Mouse (Mus musculus): ENCODE measurements at regions not wholly inside any gene's neighbourhood (a gene's known extent, or its start where the extent isn't known, plus 50 kb on each side); places are given as distances from the start of the nearest gene placed in this dataset.

DNA sequence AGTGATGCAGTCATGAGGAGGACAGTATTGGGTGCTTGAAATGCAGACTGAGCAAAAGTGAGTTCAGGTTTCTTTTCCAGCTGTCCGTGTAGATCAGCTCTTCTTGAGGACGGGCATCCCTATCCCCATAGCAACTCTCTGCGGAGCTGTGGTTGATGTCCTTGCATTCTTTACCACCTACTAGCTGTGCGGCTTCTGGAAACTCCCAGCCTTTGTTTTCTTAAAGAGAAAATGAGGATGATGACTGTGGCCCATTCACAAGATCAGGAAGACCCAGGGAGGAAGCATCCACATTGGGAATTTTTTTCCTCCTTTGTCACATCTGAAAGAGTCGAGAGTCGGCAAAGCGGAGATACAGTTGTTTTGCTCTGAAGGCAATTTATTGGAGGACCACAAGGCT is 410.2 kb upstream of the Sall1 start:
- no peak for TF ChIP-seq GATA4 (IDR thresholded peaks at IDR 0.05; ENCODE audit: insufficient replicate concordance, low read length)

DNA sequence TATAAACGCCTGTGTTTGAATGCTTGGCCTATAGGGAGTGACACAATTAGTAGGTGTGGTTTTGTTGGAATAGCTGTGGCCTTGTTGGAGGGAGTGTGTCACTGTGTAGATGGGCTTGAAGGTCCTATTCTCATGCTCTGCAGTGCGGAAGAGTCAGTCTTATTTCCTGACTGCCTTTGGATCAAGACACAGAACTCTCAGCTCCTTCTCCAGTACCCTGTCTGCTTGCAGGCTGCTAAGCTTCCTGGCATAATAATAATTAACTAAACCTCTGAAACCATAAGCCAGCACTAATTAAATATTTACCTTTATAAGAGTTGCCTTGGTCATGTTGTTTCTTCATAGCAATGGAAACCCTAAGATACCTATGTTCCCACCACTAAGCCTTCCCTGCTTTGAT is 409.8 kb upstream of the Sall1 start:
- no peak for TF ChIP-seq GATA4 (IDR thresholded peaks at IDR 0.05; ENCODE audit: insufficient replicate concordance, low read length)

DNA sequence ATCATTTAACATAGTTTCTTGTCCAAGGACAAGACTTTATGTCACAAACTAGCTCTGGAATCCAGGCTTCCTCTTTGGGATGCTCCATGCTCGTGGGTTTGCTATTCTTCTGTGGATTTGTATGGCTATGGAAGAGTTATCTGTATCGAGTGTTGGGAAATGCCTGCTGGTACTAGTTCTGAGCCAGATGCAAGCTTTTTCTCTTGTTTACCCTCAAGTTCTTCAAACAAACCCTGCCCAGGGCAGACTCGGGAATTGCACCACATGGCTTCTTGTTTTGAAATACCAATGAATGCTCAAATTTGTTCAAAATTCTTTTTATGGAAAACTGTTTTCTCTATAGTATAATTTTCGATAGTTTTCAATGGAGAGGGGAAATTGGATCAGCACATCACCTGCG is 400.5 kb upstream of the Sall1 start:
- no peak for TF ChIP-seq GATA4 (IDR thresholded peaks at IDR 0.05; ENCODE audit: insufficient replicate concordance, low read length)

DNA sequence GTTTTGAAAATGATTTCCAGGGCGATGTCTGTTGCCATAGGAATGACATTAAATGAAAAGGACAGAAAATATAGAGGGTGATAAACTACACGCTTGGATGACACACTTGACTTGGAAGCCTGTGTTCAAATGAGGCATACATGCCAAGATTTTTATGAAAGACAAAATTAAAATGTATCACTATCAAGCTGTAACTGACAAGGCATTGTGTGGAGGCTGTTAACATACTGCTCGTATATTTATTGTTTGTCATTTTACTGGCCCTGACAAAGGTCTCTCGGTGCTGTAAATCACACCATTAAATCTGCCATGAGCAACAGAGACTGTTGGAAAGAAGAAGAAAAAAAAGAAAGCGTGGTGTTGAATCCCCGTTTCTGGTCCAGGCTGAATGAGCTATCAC is 395.3 kb upstream of the Sall1 start:
- no peak for TF ChIP-seq GATA4 (IDR thresholded peaks at IDR 0.05; ENCODE audit: insufficient replicate concordance, low read length)

DNA sequence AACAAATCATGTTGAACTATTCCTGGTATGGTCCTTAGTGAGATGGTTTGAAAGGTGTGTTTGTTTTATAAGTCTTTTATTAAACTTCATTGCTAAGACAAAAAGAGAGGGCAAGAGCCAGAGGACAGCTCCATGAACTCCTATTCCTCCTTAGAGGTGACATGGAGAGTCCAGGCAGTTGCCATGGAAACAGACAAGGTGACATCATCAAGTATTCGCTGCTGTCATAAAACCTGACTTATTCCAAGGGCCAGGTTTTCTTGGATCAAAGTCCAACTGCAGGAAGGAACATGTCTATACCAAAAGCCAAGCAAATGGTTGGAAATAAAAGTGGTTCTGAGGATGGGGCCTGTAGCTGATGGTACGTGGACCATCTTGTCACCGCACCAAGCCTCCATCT is 383.0 kb upstream of the Sall1 start:
- TF ChIP-seq GATA4 (IDR thresholded peaks at IDR 0.05; ENCODE audit: insufficient replicate concordance, low read length), result no peak

DNA sequence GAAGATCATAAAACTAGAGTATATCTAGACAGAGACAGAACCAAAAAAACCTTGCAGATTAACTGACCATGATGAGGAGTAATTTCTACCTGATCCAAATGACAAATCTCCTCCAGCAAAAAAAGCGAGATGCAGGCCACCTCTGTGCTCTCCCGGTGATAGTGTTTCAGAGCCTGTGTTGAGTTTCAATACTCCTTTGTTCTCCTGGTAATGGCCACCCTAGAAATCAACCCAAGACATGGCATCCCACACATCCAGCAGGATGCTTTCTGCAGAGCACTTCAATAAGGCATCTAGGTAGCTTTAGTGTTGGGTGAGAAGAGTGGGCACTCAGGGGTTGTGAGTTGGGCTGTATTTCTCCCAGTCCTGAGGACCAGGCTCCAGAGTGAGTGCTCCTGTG is 371.3 kb upstream of the Sall1 start:
- TF ChIP-seq GATA4 (IDR thresholded peaks at IDR 0.05; ENCODE audit: insufficient replicate concordance, low read length), result no peak

DNA sequence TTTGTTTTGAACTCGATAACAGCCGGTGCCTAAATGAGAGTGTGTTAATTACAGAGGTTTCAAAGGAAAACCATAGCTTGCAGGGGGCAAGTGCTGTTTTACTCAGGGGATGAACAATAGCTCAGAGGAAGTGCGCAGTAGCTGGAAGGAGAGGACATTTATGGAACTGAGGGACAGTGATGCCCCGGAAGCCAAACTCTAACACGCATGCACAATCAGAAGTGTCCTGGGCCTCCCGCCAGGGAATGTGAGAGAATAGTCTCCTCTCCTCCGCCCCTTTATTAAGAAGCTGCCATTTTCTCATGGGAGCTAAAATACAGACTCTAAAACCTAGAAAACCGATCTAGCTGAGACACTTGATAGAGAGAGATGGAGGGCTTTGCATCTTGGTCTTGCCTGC is 368.5 kb upstream of the Sall1 start:
- no peak for TF ChIP-seq GATA4 (IDR thresholded peaks at IDR 0.05; ENCODE audit: insufficient replicate concordance, low read length)

DNA sequence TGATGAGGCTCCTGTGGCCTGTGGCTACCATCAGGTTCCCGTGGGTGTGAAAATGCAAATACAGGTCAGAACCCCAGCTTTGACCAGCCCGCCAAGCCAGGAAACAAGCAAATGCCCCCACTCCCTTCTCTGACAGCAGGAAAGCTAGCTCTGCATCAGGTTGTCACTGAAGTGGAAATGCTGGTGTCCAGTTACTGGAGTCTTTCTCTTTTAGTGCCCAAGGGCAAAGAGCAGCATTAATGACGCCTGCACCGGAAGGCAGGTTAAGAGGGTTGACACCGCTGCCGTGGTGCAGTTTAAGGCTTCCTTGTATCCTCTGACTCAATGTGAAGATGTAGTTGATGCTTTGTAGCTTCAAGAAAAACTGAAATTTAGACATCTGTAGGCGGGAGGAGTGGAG is 368.1 kb upstream of the Sall1 start:
- no peak for TF ChIP-seq GATA4 (IDR thresholded peaks at IDR 0.05; ENCODE audit: insufficient replicate concordance, low read length)

DNA sequence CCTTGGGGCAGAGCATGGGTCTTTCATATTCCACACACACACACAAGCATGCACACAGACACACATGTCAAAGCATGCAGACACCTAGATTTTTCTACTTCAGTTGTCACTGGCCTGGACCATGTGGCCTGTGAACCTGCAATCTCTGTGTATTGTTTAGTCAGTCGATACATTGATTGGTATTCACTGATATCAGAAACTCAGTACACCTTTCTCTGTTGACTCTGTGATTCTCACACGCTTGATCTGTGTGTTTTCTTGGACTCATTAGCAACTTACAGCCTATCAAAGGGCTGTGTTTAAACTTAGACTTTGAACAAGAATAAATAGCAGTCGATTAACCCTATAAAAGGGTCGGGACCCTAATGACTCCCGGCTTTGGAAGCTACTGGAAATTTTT is 362.7 kb upstream of the Sall1 start:
- TF ChIP-seq GATA4 (IDR thresholded peaks at IDR 0.05; ENCODE audit: insufficient replicate concordance, low read length), result peak; percentile 77; the same call in 1 of the 2 replicates

DNA sequence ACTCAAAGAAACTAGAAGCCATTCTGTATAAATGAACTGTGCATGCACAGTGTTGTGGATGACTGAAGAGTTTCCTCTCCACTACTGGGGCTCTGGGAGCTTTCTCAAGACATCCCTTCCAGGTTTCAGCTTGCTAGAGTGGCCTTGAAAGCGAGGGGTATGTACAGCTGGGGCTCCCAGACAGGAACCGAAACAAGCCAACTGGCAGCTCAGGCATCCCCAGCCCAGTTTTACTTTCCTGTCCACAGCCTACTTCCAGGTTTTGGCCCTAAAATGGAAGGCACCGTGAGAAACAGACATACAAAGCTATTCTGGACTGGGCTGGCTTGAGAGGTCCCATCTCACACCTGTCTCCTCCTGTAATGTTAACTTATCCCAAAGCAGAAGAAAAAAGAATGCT is 360.3 kb upstream of the Sall1 start:
- no peak for TF ChIP-seq GATA4 (IDR thresholded peaks at IDR 0.05; ENCODE audit: insufficient replicate concordance, low read length)

DNA sequence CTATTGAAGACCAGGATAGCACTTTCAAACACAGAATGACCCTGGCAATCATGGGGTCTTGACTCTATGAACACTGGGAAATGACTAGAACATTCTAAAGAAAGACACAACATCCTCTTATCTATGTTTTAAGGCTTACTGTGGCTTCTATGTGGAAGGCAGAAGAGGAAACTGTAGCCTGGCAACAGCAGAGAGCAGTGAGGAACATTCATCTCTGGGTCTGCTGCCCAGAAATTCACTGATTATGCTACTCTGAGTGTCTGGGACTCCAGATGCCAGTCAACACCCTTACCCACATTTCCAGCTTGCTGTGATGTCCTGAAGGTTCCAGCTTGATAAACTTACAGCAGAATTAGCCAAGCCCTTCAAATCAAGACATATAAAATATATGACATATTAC is 352.7 kb upstream of the Sall1 start:
- TF ChIP-seq GATA4 (IDR thresholded peaks at IDR 0.05; ENCODE audit: insufficient replicate concordance, low read length), result no peak

DNA sequence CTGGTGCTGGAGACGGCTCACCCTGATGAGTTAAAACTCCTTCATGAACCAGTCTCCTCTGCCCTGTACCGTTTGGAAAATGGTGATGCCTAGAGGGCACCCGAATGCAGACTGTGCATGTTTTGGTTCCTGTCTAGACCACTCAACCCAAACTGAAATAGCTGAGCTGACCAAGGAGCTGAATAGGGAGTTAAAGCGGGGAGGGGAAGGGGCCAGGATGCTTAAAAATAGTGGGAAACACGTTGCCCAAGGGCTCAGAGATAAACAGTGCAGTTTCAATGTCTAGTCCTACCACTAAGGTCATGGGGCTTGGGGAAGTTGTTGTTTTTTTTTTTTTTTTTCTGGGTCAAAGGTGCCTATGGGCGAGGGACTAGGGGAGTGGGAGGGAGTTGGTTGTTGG is 348.8 kb upstream of the Sall1 start:
- TF ChIP-seq GATA4 (IDR thresholded peaks at IDR 0.05; ENCODE audit: insufficient replicate concordance, low read length), result no peak

DNA sequence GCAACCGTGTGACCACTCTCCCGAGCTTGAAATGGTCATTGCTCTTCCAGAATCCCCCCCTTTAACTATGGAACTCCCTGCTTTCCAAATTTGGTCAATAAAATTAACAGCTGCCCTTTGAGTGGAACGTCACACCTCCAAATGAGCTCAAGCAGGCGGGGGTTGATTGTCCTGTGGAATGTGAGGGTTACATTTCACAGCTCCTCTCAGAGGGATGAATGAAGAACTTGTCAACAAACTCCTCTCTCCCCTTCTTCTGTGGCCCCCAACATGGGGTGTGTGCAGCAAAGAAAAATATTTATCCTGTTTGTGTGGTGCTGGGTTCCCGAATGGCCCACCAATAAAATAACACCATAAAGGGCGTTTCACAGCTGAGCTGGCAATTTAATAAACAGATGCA is 344.8 kb upstream of the Sall1 start:
- TF ChIP-seq GATA4 (IDR thresholded peaks at IDR 0.05; ENCODE audit: insufficient replicate concordance, low read length), result no peak

DNA sequence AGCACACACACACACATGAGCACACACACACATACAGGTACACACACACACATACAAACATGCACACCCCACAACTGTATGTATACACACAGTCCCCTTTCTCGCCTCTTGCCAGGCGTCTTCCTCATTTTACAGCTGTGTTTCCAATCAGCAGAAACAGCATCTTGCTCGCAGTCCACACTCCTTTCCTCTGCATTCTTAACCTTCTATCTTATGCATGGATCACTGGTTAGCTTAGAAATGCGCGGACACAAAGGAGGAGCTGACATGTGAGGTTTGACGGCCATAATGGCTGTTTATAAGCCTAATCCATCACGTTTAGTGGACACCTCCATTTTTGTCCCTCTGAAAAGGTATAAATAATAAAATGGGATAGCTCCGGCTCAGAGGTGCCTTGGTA is 343.3 kb upstream of the Sall1 start:
- no peak for TF ChIP-seq GATA4 (IDR thresholded peaks at IDR 0.05; ENCODE audit: insufficient replicate concordance, low read length)

DNA sequence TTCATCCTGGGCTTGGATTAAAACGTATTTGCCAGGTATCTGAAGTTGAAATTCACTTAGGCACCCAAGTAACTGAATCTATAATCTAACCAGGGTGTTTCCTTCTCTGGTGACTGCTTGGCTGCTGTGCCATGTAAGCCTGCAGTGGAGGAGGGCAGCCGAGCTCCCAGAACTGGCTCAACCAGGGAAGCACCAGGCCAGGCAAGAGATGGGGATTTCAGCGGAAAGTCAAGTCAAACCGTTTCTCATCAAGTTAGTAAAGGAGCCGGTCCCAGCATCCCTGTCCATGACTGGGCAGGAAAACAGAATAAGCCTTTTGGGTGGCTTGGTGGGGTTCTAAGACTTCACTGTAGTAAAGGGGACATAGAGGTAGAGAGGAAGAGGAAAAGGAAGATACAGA is 341.1 kb upstream of the Sall1 start:
- no peak for TF ChIP-seq GATA4 (IDR thresholded peaks at IDR 0.05; ENCODE audit: insufficient replicate concordance, low read length)

DNA sequence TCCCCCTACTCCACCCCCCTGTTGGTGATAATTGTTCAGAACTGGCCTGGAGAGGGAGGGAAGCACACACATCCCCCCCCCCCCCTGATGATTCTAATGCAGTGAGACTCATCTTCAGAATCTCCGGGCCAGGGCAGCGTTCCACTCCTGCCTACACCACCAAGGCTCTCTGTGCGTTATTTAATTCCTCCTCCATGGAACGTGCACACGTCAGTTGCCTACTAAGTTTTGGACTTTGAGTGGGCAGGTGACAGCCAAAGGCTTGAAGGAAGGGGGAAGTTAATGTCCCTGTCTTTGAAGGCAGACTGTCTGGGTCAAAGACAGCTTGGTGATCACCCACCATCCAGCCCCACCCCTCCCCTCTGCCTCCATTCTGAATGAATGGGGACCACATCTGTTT is 339.8 kb upstream of the Sall1 start:
- no peak for TF ChIP-seq GATA4 (IDR thresholded peaks at IDR 0.05; ENCODE audit: insufficient replicate concordance, low read length)

DNA sequence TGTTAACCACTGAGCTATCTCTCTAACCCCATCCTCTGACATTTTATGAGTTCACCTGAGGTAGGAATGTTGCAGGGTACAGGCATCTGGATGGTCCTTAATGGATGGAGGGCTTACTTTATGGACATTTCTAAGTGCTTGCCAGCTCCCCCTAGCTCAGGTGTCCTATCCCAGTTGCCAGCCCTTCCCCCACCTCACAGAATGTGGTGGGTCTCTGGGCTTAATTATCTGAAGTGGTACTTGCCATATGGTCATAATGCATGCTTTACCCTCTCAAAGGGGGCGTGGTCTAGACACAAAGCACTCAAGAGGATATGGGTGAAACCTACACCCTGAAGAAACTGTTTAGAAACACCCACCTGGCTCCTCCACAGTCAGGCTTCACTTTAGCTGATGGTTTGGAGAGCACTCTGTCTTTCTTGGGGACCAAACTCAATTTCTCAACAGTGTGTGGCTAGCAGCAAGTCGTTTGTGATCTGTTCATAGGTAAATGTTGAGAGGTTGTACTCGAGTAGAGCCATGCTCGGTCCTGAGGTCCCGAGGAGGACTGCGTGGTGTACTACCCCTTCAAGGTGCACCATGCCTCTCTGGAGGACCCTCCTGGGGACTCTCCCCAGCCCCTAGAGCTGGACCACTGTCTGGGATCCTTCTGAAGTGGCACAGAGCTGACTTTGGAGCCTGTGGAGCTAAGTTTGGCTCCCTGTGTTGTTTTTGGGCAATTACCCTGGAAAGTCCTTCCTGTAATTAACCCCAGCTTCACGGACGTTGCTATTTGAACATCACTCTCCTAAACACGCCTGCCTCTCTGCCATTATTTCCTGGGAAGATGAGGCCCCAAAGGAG is 338.8 kb upstream of the Sall1 start:
- TF ChIP-seq GATA4 (IDR thresholded peaks at IDR 0.05; ENCODE audit: insufficient replicate concordance, low read length), result no peak

All from liver, adult (tissue).